Mouse (Mus musculus) intestine, embryonic 16.5 days (tissue): ENCODE measurements at regions not wholly inside any gene's neighbourhood (a gene's known extent, or its start where the extent isn't known, plus 50 kb on each side); places are given as distances from the start of the nearest gene placed in this dataset.
A peak's percentile ranks its signal among the peaks of the same experiment; 100 is the strongest.

Experiments
- ATAC-seq: fragments of 200-750 bp; cut with Nextera tagmentation; 2 replicates; pipeline ENCODE4 v1.8.0; 2017; ENCODE audit warnings: moderate TSS enrichment, moderate library complexity
- H3K27ac ChIP-seq: fragments of 300-500 bp; sonication (generic); 2 replicates; pipeline ENCODE4 v1.5.1; 2014; ENCODE audit warnings: mild to moderate bottlenecking, low read length
- H3K27me3 ChIP-seq: fragments of 300-500 bp; sonication (generic); replicated peaks from 2 replicates; pipeline ENCODE4 v1.6.1; 2014; ENCODE audit warnings: low read length, control low read depth, mixed read lengths; ENCODE audit not compliant: control insufficient read depth, insufficient read depth
- H3K36me3 ChIP-seq: fragments of 300-500 bp; sonication (generic); 2 replicates; pipeline ENCODE4 v1.6.1; 2014; ENCODE audit warnings: low read length, control low read depth; ENCODE audit not compliant: control insufficient read depth, insufficient read depth
- H3K4me1 ChIP-seq: fragments of 300-500 bp; sonication (generic); 2 replicates; pipeline ENCODE4 v1.6.1; 2014; ENCODE audit warnings: low read length, control low read depth, mixed read lengths; ENCODE audit not compliant: control insufficient read depth, insufficient read depth
- H3K4me2 ChIP-seq: fragments of 300-500 bp; sonication (generic); 2 replicates; pipeline ENCODE4 v1.6.1; 2014; ENCODE audit warnings: low read depth, low read length, control low read depth
- H3K4me3 ChIP-seq: fragments of 300-500 bp; sonication (generic); 2 replicates; pipeline ENCODE4 v1.5.1; 2014; ENCODE audit warnings: mild to moderate bottlenecking, low read length
- H3K9ac ChIP-seq: fragments of 300-500 bp; sonication (generic); 2 replicates; pipeline ENCODE4 v1.6.1; 2014; ENCODE audit warnings: low read depth, low read length
- H3K9me3 ChIP-seq: fragments of 300-500 bp; sonication (generic); 2 replicates; pipeline ENCODE4 v1.6.1; 2016; ENCODE audit warnings: low read length, control low read depth; ENCODE audit not compliant: control insufficient read depth
- WGBS: fragments of 180-500 bp; shearing (Covaris S2); extraction: QIAGEN DNeasy Blood & Tissue Kit; methylation state at CpG from one replicate; pipeline ENCODE4 v1.1.7; 2014; 5-methylcytosine and 5-hydroxymethylcytosine counted together

DNA sequence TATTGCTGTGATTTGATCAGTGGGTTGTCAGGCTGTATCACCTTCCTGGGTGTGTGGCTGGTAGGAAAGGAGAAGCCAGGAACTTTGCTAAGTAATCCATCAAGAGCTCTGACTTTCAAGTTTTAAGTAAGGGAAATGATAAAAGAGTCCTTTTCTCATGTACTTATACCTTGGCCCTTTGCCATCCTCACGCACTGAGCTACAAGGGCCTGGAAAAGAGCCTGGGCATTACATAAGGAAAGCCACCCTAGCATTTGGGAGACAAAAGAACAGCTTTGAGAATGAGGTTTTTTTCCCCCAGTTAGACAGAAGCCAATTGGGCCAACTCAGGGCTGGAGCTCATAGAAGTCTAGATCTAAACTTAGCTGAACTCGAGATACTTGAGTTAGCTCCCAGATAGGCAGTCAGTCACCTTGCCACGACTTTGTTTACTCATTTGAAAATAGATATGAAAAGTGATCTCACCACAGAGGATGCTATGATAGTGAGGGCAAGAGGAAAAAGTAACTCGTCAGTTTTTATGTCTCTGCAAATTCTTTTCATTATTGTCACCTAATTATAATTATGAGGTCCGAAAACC lies 457.4 kb upstream of the Mpdz start:
- 59% methylated on average over 5 of the region's 5 CpGs for WGBS
- Histone ChIP-seq H3K36me3 (no peaks in the 10 kb centered on the region), H3K9ac (no peak overlapping the region), H3K27me3 (no peaks in the 10 kb centered on the region), H3K9me3 (no peaks in the 10 kb centered on the region), H3K4me2 (no peak overlapping the region), H3K4me3 (no peak overlapping the region), H3K4me1 (no peaks in the 10 kb centered on the region), H3K27ac (no peak overlapping the region)
- no peak for ATAC-seq

DNA sequence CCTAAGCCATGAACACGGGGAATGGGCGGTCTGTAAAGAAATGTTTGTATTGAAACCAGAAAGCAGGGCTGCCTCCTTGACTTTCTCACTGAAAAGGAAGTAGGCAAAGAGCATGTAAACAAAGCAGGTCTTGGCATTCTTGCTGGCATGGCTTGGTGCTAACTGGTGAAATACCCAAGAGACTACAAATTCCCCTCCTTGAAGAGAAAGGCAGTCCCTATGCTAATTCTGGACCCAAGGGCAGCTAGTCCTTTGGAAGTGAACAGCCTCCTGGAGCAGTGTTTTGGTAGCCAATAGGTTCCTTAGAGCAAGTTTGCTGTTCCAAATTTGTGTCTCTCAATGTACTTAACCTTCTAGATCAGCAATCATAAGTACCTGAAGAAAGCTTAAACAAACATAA lies 456.0 kb upstream of the Mpdz start:
- WGBS, result 71% methylated on average over 2 of the region's 2 CpGs

GRCm38 (mm10) chr4:81897451-81897850 lies 454.8 kb upstream of the Mpdz start:
- no peaks in the 10 kb centered on the region for H3K27me3 ChIP-seq
- no peak for ATAC-seq
- H3K4me1 ChIP-seq, result no peaks in the 10 kb centered on the region
- H3K9ac ChIP-seq, result no peak overlapping the region
- no peak overlapping the region for H3K27ac ChIP-seq
- H3K4me2 ChIP-seq, result no peak overlapping the region
- no peaks in the 10 kb centered on the region for H3K36me3 ChIP-seq
- WGBS, result 75% methylated on average over 5 of the region's 5 CpGs
- no peaks in the 10 kb centered on the region for H3K9me3 ChIP-seq
- no peak overlapping the region for H3K4me3 ChIP-seq

More for the DNA sequence above, 456.0 kb upstream of the Mpdz start:
- no peak overlapping the region for H3K27ac ChIP-seq
- no peaks in the 10 kb centered on the region for H3K4me1 ChIP-seq
- H3K4me3 ChIP-seq, result no peak overlapping the region
- H3K36me3 ChIP-seq, result no peaks in the 10 kb centered on the region
- no peaks in the 10 kb centered on the region for H3K27me3 ChIP-seq
- ATAC-seq, result no peak
- H3K9ac ChIP-seq, result no peak overlapping the region
- no peaks in the 10 kb centered on the region for H3K9me3 ChIP-seq
- H3K4me2 ChIP-seq, result no peak overlapping the region

GRCm38 (mm10) chr4:81868941-81869340 lies 426.3 kb upstream of the Mpdz start:
- no peak overlapping the region for H3K4me2 ChIP-seq
- ATAC-seq, result no peak
- no peaks in the 10 kb centered on the region for H3K36me3 ChIP-seq
- H3K4me1 ChIP-seq, result no peaks in the 10 kb centered on the region
- no peak overlapping the region for H3K4me3 ChIP-seq
- H3K27ac ChIP-seq, result no peak overlapping the region
- H3K9ac ChIP-seq, result no peak overlapping the region
- no peaks in the 10 kb centered on the region for H3K9me3 ChIP-seq
- WGBS, result 93% methylated on average over 2 of the region's 2 CpGs
- H3K27me3 ChIP-seq, result no peaks in the 10 kb centered on the region

DNA sequence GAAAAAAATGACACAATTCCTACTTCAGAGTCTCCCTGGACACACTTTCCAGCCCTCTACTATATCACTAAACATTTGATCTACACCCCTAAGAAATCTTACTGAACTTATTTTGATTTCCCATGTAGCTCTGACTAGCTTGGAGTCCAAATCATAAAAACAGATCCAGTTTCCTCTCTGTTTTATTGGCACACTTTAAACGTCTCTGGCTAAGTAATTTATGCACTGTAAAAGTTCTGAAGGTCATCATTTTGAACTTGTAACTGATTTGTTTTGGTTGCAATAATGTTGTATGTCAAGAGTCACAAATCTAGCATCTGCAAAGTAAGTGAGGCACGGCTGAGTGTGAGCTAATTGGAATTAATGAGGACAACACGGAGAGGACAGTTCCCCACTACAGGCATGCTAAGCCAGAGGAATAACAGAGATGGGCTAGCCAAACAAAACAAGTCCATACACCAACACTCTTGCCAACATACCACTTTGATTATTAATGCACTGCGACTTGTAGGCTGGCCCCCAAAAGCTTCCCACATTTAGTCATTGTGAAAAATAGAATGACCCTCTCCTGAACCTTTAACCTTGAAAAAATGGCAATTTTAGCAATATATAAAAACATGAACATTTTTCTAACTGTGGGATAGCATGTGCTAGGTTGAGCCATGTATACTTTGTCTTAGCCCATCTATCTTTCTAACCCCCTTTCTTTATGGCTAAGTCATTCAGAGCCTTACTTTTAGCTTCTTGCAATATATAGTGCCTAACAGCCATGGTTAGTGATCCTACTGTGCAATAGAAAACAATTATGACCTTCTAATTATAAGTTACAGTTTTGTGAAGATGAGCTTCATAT lies 399.3 kb upstream of the Mpdz start:
- H3K9me3 ChIP-seq, result no peaks in the 10 kb centered on the region
- no peak overlapping the region for H3K9ac ChIP-seq
- H3K27me3 ChIP-seq, result no peaks in the 10 kb centered on the region
- no peaks in the 10 kb centered on the region for H3K36me3 ChIP-seq
- H3K4me1 ChIP-seq, result no peaks in the 10 kb centered on the region
- H3K27ac ChIP-seq, result no peak overlapping the region
- ATAC-seq, result no peak
- 61% methylated on average over 4 of the region's 4 CpGs for WGBS
- H3K4me3 ChIP-seq, result no peak overlapping the region
- H3K4me2 ChIP-seq, result no peak overlapping the region

DNA sequence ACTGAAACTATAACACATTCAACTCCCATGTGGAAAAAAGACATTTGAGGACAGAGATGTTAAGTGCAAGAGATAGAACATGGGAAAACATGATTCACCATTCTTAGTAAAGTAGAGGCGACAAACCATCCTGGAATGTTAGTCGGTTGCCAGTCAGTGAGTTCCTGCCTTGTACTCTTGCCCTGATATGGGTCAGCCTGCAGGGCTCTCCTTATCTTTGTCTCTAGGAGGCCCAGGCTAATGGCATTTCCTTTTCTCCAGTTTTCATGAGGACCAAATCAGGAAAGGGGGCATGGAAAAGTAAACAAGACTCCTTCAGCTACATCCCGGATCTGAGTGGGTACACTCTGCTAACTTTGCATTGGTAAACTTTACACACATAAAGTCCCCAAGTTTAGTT lies 387.4 kb upstream of the Mpdz start:
- H3K9me3 ChIP-seq, result no peaks in the 10 kb centered on the region
- H3K4me1 ChIP-seq, result no peaks in the 10 kb centered on the region
- no peaks in the 10 kb centered on the region for H3K27me3 ChIP-seq
- no peak overlapping the region for H3K4me2 ChIP-seq
- no peak overlapping the region for H3K9ac ChIP-seq
- H3K4me3 ChIP-seq, result no peak overlapping the region
- WGBS, result 54% methylated on average over 3 of the region's 3 CpGs
- H3K27ac ChIP-seq, result no peak overlapping the region
- H3K36me3 ChIP-seq, result no peaks in the 10 kb centered on the region
- no peak for ATAC-seq

- no peak overlapping the region for H3K27ac ChIP-seq
- no peaks in the 10 kb centered on the region for H3K36me3 ChIP-seq
- no peaks in the 10 kb centered on the region for H3K4me1 ChIP-seq
- no peaks in the 10 kb centered on the region for H3K27me3 ChIP-seq
- no peak overlapping the region for H3K4me2 ChIP-seq
- no peak overlapping the region for H3K9ac ChIP-seq
- no peak overlapping the region for H3K4me3 ChIP-seq
- 81% methylated on average over 4 of the region's 4 CpGs for WGBS
- ATAC-seq, result no peak
- no peaks in the 10 kb centered on the region for H3K9me3 ChIP-seq
These were observed 384.8 kb upstream of the Mpdz start for GRCm38 (mm10) chr4:81827453-81827852.

DNA sequence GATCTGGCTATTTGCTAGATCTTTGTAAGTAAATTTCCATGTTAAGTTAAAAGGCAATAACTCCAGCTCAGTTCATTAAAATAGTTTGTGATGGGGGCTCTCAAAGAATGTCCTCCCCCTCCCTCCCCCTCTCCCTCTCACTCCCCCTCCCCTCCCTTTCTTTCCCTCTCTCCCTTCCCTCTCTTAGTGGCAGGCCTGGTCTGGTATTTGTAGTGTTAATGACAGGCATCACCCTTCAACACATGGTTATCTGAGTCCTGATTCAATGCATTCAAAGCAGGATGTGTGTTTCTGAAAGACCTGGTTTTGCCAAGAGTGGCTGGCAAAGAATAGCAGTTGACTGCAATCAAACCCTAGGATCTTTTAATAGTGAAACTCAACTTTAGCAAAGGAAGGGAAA lies 383.4 kb upstream of the Mpdz start:
- Histone ChIP-seq H3K4me3 (no peak overlapping the region), H3K27ac (no peak overlapping the region), H3K4me1 (no peaks in the 10 kb centered on the region), H3K9ac (no peak overlapping the region), H3K36me3 (no peaks in the 10 kb centered on the region), H3K9me3 (no peaks in the 10 kb centered on the region), H3K27me3 (no peaks in the 10 kb centered on the region), H3K4me2 (no peak overlapping the region)
- ATAC-seq, result no peak

DNA sequence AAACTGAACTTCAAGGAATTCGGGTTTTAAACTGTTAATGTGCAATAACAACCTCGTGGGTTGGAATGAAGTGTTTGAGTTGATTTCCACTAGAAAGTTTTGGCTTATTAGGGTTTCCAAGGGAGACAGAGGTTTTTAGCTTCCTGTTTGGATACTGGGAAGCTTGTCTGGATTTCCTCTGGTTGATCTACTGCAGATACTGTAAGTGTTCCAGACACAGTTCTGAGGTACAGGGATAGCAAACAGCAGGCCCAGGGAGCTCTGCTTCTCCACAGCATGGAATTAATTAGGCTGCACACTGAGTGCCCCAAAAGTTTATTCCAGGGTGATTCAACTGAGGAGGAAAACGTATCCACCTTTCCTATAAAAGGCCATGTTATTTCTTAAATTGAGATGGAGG lies 381.0 kb upstream of the Mpdz start:
- Histone ChIP-seq H3K4me2 (no peak overlapping the region), H3K4me1 (no peaks in the 10 kb centered on the region), H3K9ac (no peak overlapping the region), H3K27ac (peak overlapping the region; percentile 12; the same call in 1 of the 2 replicates), H3K36me3 (no peaks in the 10 kb centered on the region), H3K4me3 (no peak overlapping the region), H3K9me3 (no peaks in the 10 kb centered on the region), H3K27me3 (no peaks in the 10 kb centered on the region)
- ATAC-seq, result no peak
- 53% methylated on average over 3 of the region's 3 CpGs for WGBS
